In the genomic region with DNA sequence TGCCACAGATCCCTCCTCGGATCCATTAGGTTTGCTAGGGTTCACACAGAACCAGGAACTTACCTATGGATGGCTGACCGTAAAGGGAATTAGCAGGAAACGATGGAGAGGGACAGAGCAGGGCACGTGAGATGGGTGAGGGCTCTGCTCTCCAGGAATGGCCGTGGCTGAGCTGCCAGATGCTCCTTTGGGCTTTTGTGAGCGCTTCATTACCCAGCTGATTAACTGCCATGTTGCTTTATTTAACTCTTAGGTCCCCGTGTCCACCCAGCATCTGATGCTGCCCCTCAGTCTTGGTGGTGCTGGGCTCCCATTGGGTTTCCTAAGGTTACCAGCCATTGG, we compare ENCODE assay signal across 11 mouse cellular contexts. TPM values are rescaled to one million over a fixed set of nuclear protein-coding genes. Genes with fewer than 3 reads are reported as not detected.
DNase-seq lines count a peak whose midpoint lies in the region; ATAC-seq lines count a peak whose summit lies in the region.
"Had no signal": no experiment of that assay in that cellular context is flagged by ENCODE, and none has a peak within 500 bp of the region (broad histone marks: within the 10 kb centered on the region; RNA-seq: fewer than 3 reads in every experiment).

No protein-coding gene starts in this region.

- DNase-seq in embryo, embryonic 10.5 days (ENCODE audit: low spot score), result peak; percentile 24
- DNase-seq in embryo, embryonic 11 days, result no peak
- DNase-seq in kidney, postnatal 4 days, result peak; percentile 20 to 44
- DNase-seq in kidney, postnatal 10 days, result no peak
- no peak for DNase-seq in hindbrain, embryonic 14.5 days (ENCODE audit: low spot score)
- no peak for DNase-seq in urinary bladder, postnatal 36 days (ENCODE audit: low spot score in 2 of 2)
- DNase-seq in T-cell, adult 2 months (ENCODE audit: low spot score), result no peak
- DNase-seq: adrenal gland, adult 8-10 months had no signal

- H3K4me3 ChIP-seq in hindbrain, embryonic 14.5 days (replicated peaks; ENCODE audit: low read length), result no peak overlapping the region
- H3K4me3 ChIP-seq in neural tube, embryonic 14.5 days (ENCODE audit: low read depth, low read length), result no peak overlapping the region
- H3K4me3 ChIP-seq: limb, embryonic 15.5 days had no signal

- peak; percentile 46 for ATAC-seq in hindbrain, embryonic 14.5 days (ENCODE audit: low FRiP score)
- peak; percentile 84 for ATAC-seq in neural tube, embryonic 14.5 days (ENCODE audit: low read depth)

- 39% methylated on average over 7 of the region's 7 CpGs for WGBS in hindbrain, embryonic 14.5 days
- 15% methylated on average over 7 of the region's 7 CpGs for WGBS in neural tube, embryonic 14.5 days

- peaks cover 6% of the 10 kb centered on the region; the same call in 1 of the 2 replicates for H3K36me3 ChIP-seq in hindbrain, embryonic 14.5 days (replicated peaks; ENCODE audit: control insufficient read depth, insufficient read depth)
- H3K36me3 ChIP-seq in neural tube, embryonic 14.5 days (ENCODE audit: control insufficient read depth, insufficient read depth, low read length), result no peaks in the 10 kb centered on the region
- H3K36me3 ChIP-seq: limb, embryonic 15.5 days had no signal

- H3K9me3 ChIP-seq in hindbrain, embryonic 14.5 days (ENCODE audit: control insufficient read depth, low read length), result no peaks in the 10 kb centered on the region
- no peaks in the 10 kb centered on the region for H3K9me3 ChIP-seq in neural tube, embryonic 14.5 days (ENCODE audit: control insufficient read depth, low read length)
- H3K9me3 ChIP-seq: limb, embryonic 15.5 days had no signal

- H3K9ac ChIP-seq in hindbrain, embryonic 14.5 days, result peak overlapping the region; percentile 7; the same call in 1 of the 2 replicates
- H3K9ac ChIP-seq in neural tube, embryonic 14.5 days (replicated peaks; ENCODE audit: low read depth, low read length), result no peak overlapping the region
- H3K9ac ChIP-seq: limb, embryonic 15.5 days; lung, embryonic 14.5 days had no signal

- H3K27me3 ChIP-seq in hindbrain, embryonic 14.5 days (ENCODE audit: control insufficient read depth, insufficient read depth, low read length), result no peaks in the 10 kb centered on the region
- H3K27me3 ChIP-seq in neural tube, embryonic 14.5 days (ENCODE audit: control insufficient read depth, insufficient read depth, low read length), result no peaks in the 10 kb centered on the region
- H3K27me3 ChIP-seq: limb, embryonic 15.5 days had no signal

- peak overlapping the region; percentile 11; the same call in 1 of the 2 replicates for H3K4me2 ChIP-seq in hindbrain, embryonic 14.5 days (replicated peaks)
- peak overlapping the region; percentile 14; the same call in 1 of the 2 replicates for H3K4me2 ChIP-seq in neural tube, embryonic 14.5 days (ENCODE audit: low read depth, low read length)
- H3K4me2 ChIP-seq: limb, embryonic 15.5 days; lung, embryonic 14.5 days had no signal

- peak overlapping the region; percentile 51 for H3K27ac ChIP-seq in hindbrain, embryonic 14.5 days
- H3K27ac ChIP-seq in neural tube, embryonic 14.5 days (ENCODE audit: low read depth, low read length), result no peak overlapping the region
- H3K27ac ChIP-seq: limb, embryonic 15.5 days had no signal

- H3K4me1 ChIP-seq in hindbrain, embryonic 14.5 days (replicated peaks; ENCODE audit: control insufficient read depth, insufficient read depth, low read length), result no peaks in the 10 kb centered on the region
- H3K4me1 ChIP-seq in neural tube, embryonic 14.5 days (ENCODE audit: control insufficient read depth, insufficient read depth, low read length), result peaks cover 3% of the 10 kb centered on the region; the same call in 1 of the 2 replicates
- H3K4me1 ChIP-seq: limb, embryonic 15.5 days had no signal

RNA-seq across cellular contexts. Expression of gene Map3k13, which starts 21.5 kb away (rescaled TPM):
- polyA plus RNA-seq in hindbrain, embryonic 14.5 days (2014; fragmentation: Nextera tagmentation; extraction: Ambion mirVana), result 8.3 and 8.5 TPM in 2 replicates
- polyA plus RNA-seq in neural tube, embryonic 14.5 days (2014; fragmentation: Nextera tagmentation; extraction: Ambion mirVana), result 10.7 and 13.0 TPM in 2 replicates

RNA-seq across cellular contexts. Expression of gene Ehhadh, which starts 28.0 kb away (rescaled TPM):
- polyA plus RNA-seq in hindbrain, embryonic 14.5 days (2014; fragmentation: Nextera tagmentation; extraction: Ambion mirVana), result 2.0 and 2.2 TPM in 2 replicates
- polyA plus RNA-seq in neural tube, embryonic 14.5 days (2014; fragmentation: Nextera tagmentation; extraction: Ambion mirVana), result 2.0 and 2.4 TPM in 2 replicates

Comparison
In these comparisons a context has a peak if more than half of its experiments do, and no peak if none do; other contexts are left out.
1. DNase-seq: peak in embryo, embryonic 10.5 days (single experiment) and kidney, postnatal 4 days (2 of 2); none in embryo, embryonic 11 days (single experiment), kidney, postnatal 10 days (single experiment), hindbrain, embryonic 14.5 days (single experiment), urinary bladder, postnatal 36 days (0 of 2) and T-cell, adult 2 months (single experiment).